Mouse (Mus musculus): ENCODE data around the gene Ttc6. TPM values are rescaled to one million over a fixed set of nuclear protein-coding genes. Genes with fewer than 3 reads are reported as not detected.

Ttc6 gene
- polyA plus RNA-seq (2016; fragmentation: Nextera tagmentation; extraction: Ambion mirVana) = 0.25 and 0.62 TPM in 2 replicates

- 75% methylated on average over 6 of the region's 6 CpGs for WGBS
- Histone ChIP-seq H3K27me3 (ENCODE audit: insufficient read depth, poor library complexity, severe bottlenecking) (peaks cover 5% of the 10 kb centered on the region; the same call in 1 of the 2 replicates), H3K9me3 (no peaks in the 10 kb centered on the region), H3K36me3 (no peaks in the 10 kb centered on the region), H3K27ac (no peak within 1 kb of the TSS), H3K4me3 (no peak within 1 kb of the TSS), H3K4me1 (no peaks in the 10 kb centered on the region)
- DNase-seq (ENCODE audit: low spot score) = no peak
Observed at GRCm38 (mm10) chr12:57563909-57564308, at the start of gene Ttc6. Ttc6 (plus strand) TSS chr12:57564113.

- WGBS = 57% methylated on average over 1 of the region's 1 CpGs
Observed at GRCm38 (mm10) chr12:57514552-57514951, 49.4 kb upstream of the Ttc6 start.

GRCm38 (mm10) chr12:57515702-57516377 is 48.1 kb upstream of the Ttc6 start:
- 50% methylated on average over 12 of the region's 12 CpGs for WGBS
- Histone ChIP-seq H3K27me3 (ENCODE audit: insufficient read depth, poor library complexity, severe bottlenecking) (no peaks in the 10 kb centered on the region), H3K4me1 (no peaks in the 10 kb centered on the region), H3K4me3 (no peak overlapping the region), H3K9me3 (no peaks in the 10 kb centered on the region), H3K36me3 (no peaks in the 10 kb centered on the region), H3K27ac (no peak overlapping the region)
- no peak for DNase-seq (ENCODE audit: low spot score)

More at GRCm38 (mm10) chr12:57514552-57514951, 49.4 kb upstream of the Ttc6 start:
- H3K4me3 ChIP-seq = no peak overlapping the region
- no peak for DNase-seq (ENCODE audit: low spot score)
- no peaks in the 10 kb centered on the region for H3K27me3 ChIP-seq (ENCODE audit: insufficient read depth, poor library complexity, severe bottlenecking)
- H3K27ac ChIP-seq = no peak overlapping the region
- no peaks in the 10 kb centered on the region for H3K4me1 ChIP-seq
- H3K9me3 ChIP-seq = no peaks in the 10 kb centered on the region
- no peaks in the 10 kb centered on the region for H3K36me3 ChIP-seq

- DNase-seq (ENCODE audit: low spot score) = no peak
- Histone ChIP-seq H3K27ac (no peak overlapping the region), H3K36me3 (no peaks in the 10 kb centered on the region), H3K9me3 (no peaks in the 10 kb centered on the region), H3K4me1 (no peaks in the 10 kb centered on the region), H3K4me3 (no peak overlapping the region), H3K27me3 (ENCODE audit: insufficient read depth, poor library complexity, severe bottlenecking) (peaks cover 31% of the 10 kb centered on the region)
- 75% methylated on average over 4 of the region's 4 CpGs for WGBS
Observed at GRCm38 (mm10) chr12:57528335-57528734, 35.6 kb upstream of the Ttc6 start.

GRCm38 (mm10) chr12:57530474-57530873 is 33.4 kb upstream of the Ttc6 start:
- Histone ChIP-seq H3K36me3 (no peaks in the 10 kb centered on the region), H3K4me1 (peaks cover 6% of the 10 kb centered on the region; the same call in 1 of the 2 replicates), H3K27ac (no peak overlapping the region), H3K9me3 (no peaks in the 10 kb centered on the region), H3K4me3 (no peak overlapping the region), H3K27me3 (ENCODE audit: insufficient read depth, poor library complexity, severe bottlenecking) (peaks cover 53% of the 10 kb centered on the region)
- no peak for DNase-seq (ENCODE audit: low spot score)
- WGBS = 27% methylated on average over 9 of the region's 9 CpGs

GRCm38 (mm10) chr12:57534517-57534878 is 29.4 kb upstream of the Ttc6 start:
- H3K4me1 ChIP-seq = peaks cover 9% of the 10 kb centered on the region; the same call in 1 of the 2 replicates
- peaks cover 85% of the 10 kb centered on the region for H3K27me3 ChIP-seq (ENCODE audit: insufficient read depth, poor library complexity, severe bottlenecking)
- H3K27ac ChIP-seq = no peak overlapping the region
- no peaks in the 10 kb centered on the region for H3K9me3 ChIP-seq
- WGBS = 0% methylated on average over 5 of the region's 6 CpGs
- peak overlapping the region; percentile 30; the same call in 1 of the 2 replicates for H3K4me3 ChIP-seq
- no peaks in the 10 kb centered on the region for H3K36me3 ChIP-seq
- no peak for DNase-seq (ENCODE audit: low spot score)

- 1% methylated on average over 32 of the region's 39 CpGs for WGBS
- Histone ChIP-seq H3K9me3 (no peaks in the 10 kb centered on the region), H3K27me3 (ENCODE audit: insufficient read depth, poor library complexity, severe bottlenecking) (peaks cover 85% of the 10 kb centered on the region), H3K36me3 (no peaks in the 10 kb centered on the region), H3K27ac (no peak overlapping the region), H3K4me3 (peak overlapping the region; percentile 30), H3K4me1 (peaks cover 9% of the 10 kb centered on the region; the same call in 1 of the 2 replicates)
- DNase-seq (ENCODE audit: low spot score) = peak; percentile 71
Observed at GRCm38 (mm10) chr12:57534879-57535611, 28.9 kb upstream of the Ttc6 start.

- WGBS = 1% methylated on average over 25 of the region's 25 CpGs
- DNase-seq (ENCODE audit: low spot score) = peak; percentile 74
- H3K27me3 ChIP-seq (ENCODE audit: insufficient read depth, poor library complexity, severe bottlenecking) = peaks cover 82% of the 10 kb centered on the region
- H3K36me3 ChIP-seq = no peaks in the 10 kb centered on the region
- H3K4me3 ChIP-seq = no peak overlapping the region
- no peak overlapping the region for H3K27ac ChIP-seq
- peaks cover 9% of the 10 kb centered on the region; the same call in 1 of the 2 replicates for H3K4me1 ChIP-seq
- no peaks in the 10 kb centered on the region for H3K9me3 ChIP-seq
Observed at GRCm38 (mm10) chr12:57536056-57536908, 27.6 kb upstream of the Ttc6 start.

GRCm38 (mm10) chr12:57536909-57537670 is 26.8 kb upstream of the Ttc6 start:
- peaks cover 82% of the 10 kb centered on the region for H3K27me3 ChIP-seq (ENCODE audit: insufficient read depth, poor library complexity, severe bottlenecking)
- H3K27ac ChIP-seq = no peak overlapping the region
- H3K4me1 ChIP-seq = peaks cover 11% of the 10 kb centered on the region
- DNase-seq (ENCODE audit: low spot score) = peak; percentile 72
- no peaks in the 10 kb centered on the region for H3K36me3 ChIP-seq
- WGBS = 4% methylated on average over 11 of the region's 11 CpGs
- H3K9me3 ChIP-seq = no peaks in the 10 kb centered on the region
- H3K4me3 ChIP-seq = no peak overlapping the region

- under 1% methylated on average over 21 of the region's 21 CpGs for WGBS
- peak; percentile 70 for DNase-seq (ENCODE audit: low spot score)
- no peaks in the 10 kb centered on the region for H3K36me3 ChIP-seq
- H3K4me1 ChIP-seq = peaks cover 20% of the 10 kb centered on the region
- H3K4me3 ChIP-seq = peak overlapping the region; percentile 59
- no peaks in the 10 kb centered on the region for H3K9me3 ChIP-seq
- no peak overlapping the region for H3K27ac ChIP-seq
- H3K27me3 ChIP-seq (ENCODE audit: insufficient read depth, poor library complexity, severe bottlenecking) = peaks cover 82% of the 10 kb centered on the region
Observed at GRCm38 (mm10) chr12:57537791-57538587, 25.9 kb upstream of the Ttc6 start.

GRCm38 (mm10) chr12:57538588-57539550 is 25.0 kb upstream of the Ttc6 start:
- under 1% methylated on average over 63 of the region's 63 CpGs for WGBS
- Histone ChIP-seq H3K9me3 (no peaks in the 10 kb centered on the region), H3K36me3 (no peaks in the 10 kb centered on the region), H3K4me3 (peak overlapping the region; percentile 59), H3K27ac (no peak overlapping the region), H3K4me1 (peaks cover 21% of the 10 kb centered on the region), H3K27me3 (ENCODE audit: insufficient read depth, poor library complexity, severe bottlenecking) (peaks cover 82% of the 10 kb centered on the region)
- peak; percentile 79 for DNase-seq (ENCODE audit: low spot score)

Measured in heart, embryonic 10.5 days (tissue).